Mouse (Mus musculus) lung, embryonic 14.5 days (tissue): ENCODE measurements around the gene Unc13b. TPM values are rescaled to one million over a fixed set of nuclear protein-coding genes. Genes with fewer than 3 reads are reported as not detected.

Experiments used
- ATAC-seq: fragments of 200-750 bp; cut with Nextera tagmentation; 2 replicates; pipeline ENCODE4 v1.8.0; 2017; ENCODE audit warnings: mild to moderate bottlenecking, moderate TSS enrichment, moderate library complexity; ENCODE audit not compliant: insufficient read depth
- DNase-seq: peaks from one replicate; pipeline ENCODE4 v3.0.0-alpha.2; 2015
- H3K27ac ChIP-seq: fragments of 300-500 bp; sonication (generic); 2 replicates; pipeline ENCODE4 v1.5.1; 2014; ENCODE audit warnings: low read depth, mild to moderate bottlenecking, moderate library complexity
- H3K27me3 ChIP-seq: fragments of 300-500 bp; sonication (generic); 2 replicates; pipeline ENCODE4 v1.6.1; 2014; ENCODE audit warnings: low read length, control low read depth; ENCODE audit not compliant: insufficient read depth
- H3K36me3 ChIP-seq: fragments of 300-500 bp; sonication (generic); 2 replicates; pipeline ENCODE4 v1.6.1; 2014; ENCODE audit warnings: control low read depth; ENCODE audit not compliant: insufficient read depth
- H3K4me1 ChIP-seq: fragments of 300-500 bp; sonication (generic); 2 replicates; pipeline ENCODE4 v1.6.1; 2014; ENCODE audit warnings: antibody characterized with exemption, control low read depth; ENCODE audit not compliant: insufficient read depth
- H3K4me2 ChIP-seq: fragments of 300-500 bp; sonication (generic); 2 replicates; pipeline ENCODE4 v1.6.1; 2014; ENCODE audit warnings: mild to moderate bottlenecking
- H3K4me3 ChIP-seq: fragments of 300-500 bp; sonication (generic); 2 replicates; pipeline ENCODE4 v1.5.1; 2014; ENCODE audit warnings: low read depth, low read length
- H3K9ac ChIP-seq: fragments of 300-500 bp; sonication (generic); 2 replicates; pipeline ENCODE4 v1.6.1; 2014
- H3K9me3 ChIP-seq: fragments of 300-500 bp; sonication (generic); 2 replicates; pipeline ENCODE4 v1.6.1; 2016; ENCODE audit warnings: low read depth, low read length, control low read depth
- CTCF ChIP-seq: IDR thresholded peaks from 2 replicates; pipeline ENCODE4 v1.5.1; 2016; ENCODE audit warnings: antibody characterized with exemption, low read depth
- WGBS: fragments of 180-500 bp; shearing (Covaris S2); extraction: QIAGEN DNeasy Blood & Tissue Kit; methylation state at CpG from one replicate; pipeline ENCODE4 v1.1.7; 2014; 5-methylcytosine and 5-hydroxymethylcytosine counted together
- polyA plus RNA-seq: library from polyadenylated mRNA; unstranded; fragments of >200 nt; fragmentation: Nextera tagmentation; extraction: Ambion mirVana; gene quantifications from 2 replicates; pipeline ENCODE4 v1.2.1, GENCODE M21; 2014

Unc13b gene
- polyA plus RNA-seq, 1 experiment from 2014 or later, result 8.2 TPM

GRCm38 (mm10) chr4:43245776-43246175 is 187.0 kb downstream of the Unc13b start:
- Histone ChIP-seq H3K36me3 (no peaks in the 10 kb centered on the region), H3K4me3 (no peak overlapping the region), H3K27ac (no peak overlapping the region), H3K4me2 (no peak overlapping the region), H3K9me3 (no peaks in the 10 kb centered on the region), H3K4me1 (no peaks in the 10 kb centered on the region), H3K27me3 (no peaks in the 10 kb centered on the region), H3K9ac (no peak overlapping the region)
- WGBS, result 80% methylated on average over 4 of the region's 4 CpGs
- no peak for TF ChIP-seq CTCF
- no peak for DNase-seq
- ATAC-seq, result no peak

GRCm38 (mm10) chr4:43248026-43248425 is 189.3 kb downstream of the Unc13b start:
- Histone ChIP-seq H3K4me3 (no peak overlapping the region), H3K27ac (no peak overlapping the region), H3K4me2 (no peak overlapping the region), H3K9ac (no peak overlapping the region), H3K9me3 (no peaks in the 10 kb centered on the region), H3K4me1 (no peaks in the 10 kb centered on the region), H3K36me3 (no peaks in the 10 kb centered on the region), H3K27me3 (no peaks in the 10 kb centered on the region)
- WGBS, result 70% methylated on average over 7 of the region's 7 CpGs
- DNase-seq, result no peak
- no peak for ATAC-seq
- no peak for TF ChIP-seq CTCF

GRCm38 (mm10) chr4:43248909-43249308 is 190.2 kb downstream of the Unc13b start:
- H3K36me3 ChIP-seq, result no peaks in the 10 kb centered on the region
- no peak for DNase-seq
- H3K4me2 ChIP-seq, result no peak overlapping the region
- no peak overlapping the region for H3K4me3 ChIP-seq
- 67% methylated on average over 2 of the region's 2 CpGs for WGBS
- ATAC-seq, result no peak
- no peaks in the 10 kb centered on the region for H3K4me1 ChIP-seq
- no peak overlapping the region for H3K9ac ChIP-seq
- no peaks in the 10 kb centered on the region for H3K9me3 ChIP-seq
- TF ChIP-seq CTCF, result no peak
- no peaks in the 10 kb centered on the region for H3K27me3 ChIP-seq
- no peak overlapping the region for H3K27ac ChIP-seq

GRCm38 (mm10) chr4:43251269-43251668 is 192.5 kb downstream of the Unc13b start:
- Histone ChIP-seq H3K9me3 (no peaks in the 10 kb centered on the region), H3K4me3 (no peak overlapping the region), H3K4me2 (no peak overlapping the region), H3K36me3 (no peaks in the 10 kb centered on the region), H3K27ac (no peak overlapping the region), H3K4me1 (no peaks in the 10 kb centered on the region), H3K27me3 (no peaks in the 10 kb centered on the region), H3K9ac (no peak overlapping the region)
- DNase-seq (no peak), ATAC-seq (no peak)
- WGBS, result 53% methylated on average over 6 of the region's 6 CpGs
- no peak for TF ChIP-seq CTCF

GRCm38 (mm10) chr4:43257040-43257439 is 198.3 kb downstream of the Unc13b start:
- Histone ChIP-seq H3K4me1 (no peaks in the 10 kb centered on the region), H3K4me3 (no peak overlapping the region), H3K36me3 (no peaks in the 10 kb centered on the region), H3K4me2 (no peak overlapping the region), H3K27ac (no peak overlapping the region), H3K9ac (no peak overlapping the region), H3K27me3 (no peaks in the 10 kb centered on the region), H3K9me3 (no peaks in the 10 kb centered on the region)
- no peak for TF ChIP-seq CTCF
- WGBS, result 94% methylated on average over 2 of the region's 2 CpGs
- DNase-seq (no peak), ATAC-seq (no peak)

- H3K9ac ChIP-seq, result no peak overlapping the region
- no peaks in the 10 kb centered on the region for H3K36me3 ChIP-seq
- H3K9me3 ChIP-seq, result no peaks in the 10 kb centered on the region
- H3K27ac ChIP-seq, result no peak overlapping the region
- no peak for TF ChIP-seq CTCF
- no peak overlapping the region for H3K4me3 ChIP-seq
- no peaks in the 10 kb centered on the region for H3K4me1 ChIP-seq
- H3K27me3 ChIP-seq, result no peaks in the 10 kb centered on the region
- 79% methylated on average over 4 of the region's 4 CpGs for WGBS
- DNase-seq (no peak), ATAC-seq (no peak)
- H3K4me2 ChIP-seq, result no peak overlapping the region
Observed at GRCm38 (mm10) chr4:43258556-43258955, 199.8 kb downstream of the Unc13b start.

GRCm38 (mm10) chr4:43259435-43259834 is 200.7 kb downstream of the Unc13b start:
- ATAC-seq, result no peak
- H3K4me2 ChIP-seq, result no peak overlapping the region
- H3K4me1 ChIP-seq, result no peaks in the 10 kb centered on the region
- H3K9ac ChIP-seq, result no peak overlapping the region
- no peak overlapping the region for H3K27ac ChIP-seq
- WGBS, result 59% methylated on average over 3 of the region's 3 CpGs
- no peaks in the 10 kb centered on the region for H3K9me3 ChIP-seq
- no peaks in the 10 kb centered on the region for H3K27me3 ChIP-seq
- TF ChIP-seq CTCF, result no peak
- H3K4me3 ChIP-seq, result no peak overlapping the region
- H3K36me3 ChIP-seq, result no peaks in the 10 kb centered on the region
- peak; percentile 21 for DNase-seq

- Histone ChIP-seq H3K27ac (no peak overlapping the region), H3K4me2 (no peak overlapping the region), H3K36me3 (no peaks in the 10 kb centered on the region), H3K9ac (no peak overlapping the region), H3K27me3 (no peaks in the 10 kb centered on the region), H3K4me3 (no peak overlapping the region), H3K4me1 (no peaks in the 10 kb centered on the region), H3K9me3 (no peaks in the 10 kb centered on the region)
- DNase-seq, result peak; percentile 60
- ATAC-seq, result no peak
- TF ChIP-seq CTCF, result no peak
- 46% methylated on average over 5 of the region's 5 CpGs for WGBS
Observed at GRCm38 (mm10) chr4:43260096-43260495, 201.3 kb downstream of the Unc13b start.
